Mouse (Mus musculus) kidney, adult 8-10 months (tissue): ENCODE measurements around the gene Trim65.
"Not testable (repeated sequence)": the region's sequence is repeated elsewhere in the genome, so short reads cannot be mapped to it uniquely, and the experiment has no call there.

Source experiments
- DNase-seq, 2 experiments: peaks; one replicate each; pipeline ENCODE4 v3.0.0; 2022

The Trim65 gene

GRCm38 (mm10) chr11:116138468-116139138 is 7.7 kb upstream of the Trim65 start, which contains the start of gene Mrpl38:
Gene Mrpl38 (minus strand): TSS chr11:116138868.
- peak; percentile 91 to 92 for DNase-seq

- no peak for DNase-seq
Observed at GRCm38 (mm10) chr11:116138096-116138467, 7.2 kb upstream of the Trim65 start.

GRCm38 (mm10) chr11:116134171-116134570 is 3.2 kb upstream of the Trim65 start:
- no peak for DNase-seq

- DNase-seq = no peak
Observed at GRCm38 (mm10) chr11:116133497-116133896, 2.6 kb upstream of the Trim65 start.

GRCm38 (mm10) chr11:116132366-116133333 is 1.7 kb upstream of the Trim65 start:
- peak in 1 of 2 experiments; percentile 46 for DNase-seq

GRCm38 (mm10) chr11:116131349-116132170 is 632 bp upstream of the Trim65 start:
- DNase-seq = no peak

GRCm38 (mm10) chr11:116129993-116130487 is 888 bp downstream of the Trim65 start:
- DNase-seq = no peak

- DNase-seq = no peak
Observed at GRCm38 (mm10) chr11:116129091-116129790, 1.7 kb downstream of the Trim65 start.

- no peak for DNase-seq
Observed at GRCm38 (mm10) chr11:116127986-116128385, 2.9 kb downstream of the Trim65 start.

GRCm38 (mm10) chr11:116127156-116127980 is 3.6 kb downstream of the Trim65 start, which contains the start of gene Trim47:
Gene Trim47 (minus strand): TSS chr11:116127210.
- peak; percentile 87 to 90 for DNase-seq

GRCm38 (mm10) chr11:116126261-116126660 is 4.7 kb downstream of the Trim65 start:
- DNase-seq = no peak

GRCm38 (mm10) chr11:116121731-116122245 is 9.1 kb downstream of the Trim65 start:
- DNase-seq = not testable (repeated sequence)

GRCm38 (mm10) chr11:116117819-116118218 is 13.1 kb downstream of the Trim65 start:
- DNase-seq = peak in 1 of 2 experiments; percentile 45

GRCm38 (mm10) chr11:116117241-116117640 is 13.7 kb downstream of the Trim65 start:
- DNase-seq = no peak

GRCm38 (mm10) chr11:116111611-116112203 is 19.2 kb downstream of the Trim65 start:
- no peak for DNase-seq

- DNase-seq = no peak
Observed at GRCm38 (mm10) chr11:116111067-116111466, 19.9 kb downstream of the Trim65 start.

- peak in 1 of 2 experiments; percentile 47 for DNase-seq
Observed at GRCm38 (mm10) chr11:116110540-116110939, 20.4 kb downstream of the Trim65 start.

GRCm38 (mm10) chr11:116110131-116110530 is 20.8 kb downstream of the Trim65 start:
- peak; percentile 79 to 86 for DNase-seq

- DNase-seq = peak in 1 of 2 experiments; percentile 52
Observed at GRCm38 (mm10) chr11:116109441-116110081, 21.4 kb downstream of the Trim65 start.
